Mouse (Mus musculus): ENCODE data around the gene Kiss1r. TPM values are rescaled to one million over a fixed set of nuclear protein-coding genes. Genes with fewer than 3 reads are reported as not detected.

Kiss1r gene
- polyA plus RNA-seq, 1 experiment: 0.82 TPM

- TF ChIP-seq GATA1 (IDR thresholded peaks at IDR 0.05; ENCODE audit: low read length): no peak
Measured at GRCm38 (mm10) chr10:79943471-79943901, 26.7 kb downstream of the Kiss1r start.

DNA sequence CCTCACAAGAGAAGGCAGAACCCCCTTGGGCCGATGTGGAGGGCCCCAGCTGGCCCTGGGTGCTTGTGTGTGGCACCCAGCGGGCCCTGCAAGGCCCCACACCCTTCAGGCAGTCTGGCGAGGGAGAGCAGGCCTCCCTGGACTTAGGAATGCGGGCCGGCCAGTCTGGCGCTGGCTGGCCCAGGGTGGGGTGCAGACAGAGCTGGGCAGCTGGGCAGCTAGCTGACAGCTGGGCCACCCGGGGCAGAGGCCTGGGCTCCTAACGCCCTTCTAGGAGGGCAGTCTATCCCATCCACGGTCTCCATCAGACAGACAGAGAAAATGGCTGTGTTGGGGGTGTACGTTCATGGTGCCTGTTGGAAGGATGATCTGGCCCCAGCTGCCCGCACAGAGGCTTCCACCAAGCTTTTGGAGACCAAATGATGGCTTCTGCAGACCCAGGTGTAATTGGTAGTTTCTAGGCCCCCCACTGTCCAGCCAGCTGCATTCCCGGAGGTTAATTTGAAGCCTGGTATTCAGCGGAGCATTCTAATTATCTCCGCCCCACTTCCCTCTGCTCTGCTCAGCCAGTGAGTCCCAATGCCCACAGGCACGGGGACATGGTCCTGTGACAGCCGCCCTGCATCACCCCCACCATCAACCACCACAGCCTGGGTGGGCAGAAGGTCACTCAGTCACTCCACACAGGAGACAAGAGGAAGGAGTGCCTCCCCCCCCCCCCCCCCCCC lies 28.9 kb downstream of the Kiss1r start:
- TF ChIP-seq GATA1 (IDR thresholded peaks at IDR 0.05; ENCODE audit: low read length): no peak

DNA sequence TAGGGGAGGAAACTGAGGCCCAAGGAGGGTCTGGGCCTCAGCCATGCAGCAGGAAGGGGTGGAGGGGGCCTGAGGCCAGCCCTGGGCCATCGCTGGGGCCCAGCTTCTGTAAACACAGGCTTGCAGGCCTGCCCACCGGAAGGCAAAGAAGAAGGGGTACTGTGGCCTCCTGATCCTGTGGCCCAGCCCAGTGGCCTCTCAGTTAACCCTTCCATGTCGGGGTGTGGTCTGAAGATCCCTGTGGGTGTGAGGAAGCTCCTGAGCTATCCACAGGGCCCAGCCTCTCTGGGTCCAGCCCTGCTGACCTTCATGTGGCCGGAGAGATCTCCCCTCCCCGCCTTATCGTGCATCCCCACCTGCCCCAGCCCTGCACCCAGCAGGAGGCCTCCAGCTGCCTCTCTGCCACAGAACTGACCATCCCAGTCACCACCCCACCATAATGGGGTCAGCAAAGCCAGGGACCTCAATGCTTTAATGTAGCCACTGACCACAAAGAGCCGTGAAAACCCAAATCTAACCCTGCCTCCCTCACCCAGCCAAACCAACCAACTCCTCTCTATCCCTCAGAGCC lies 30.1 kb downstream of the Kiss1r start:
- TF ChIP-seq GATA1 (IDR thresholded peaks at IDR 0.05; ENCODE audit: low read length): no peak

- TF ChIP-seq GATA1 (IDR thresholded peaks at IDR 0.05; ENCODE audit: low read length): no peak
Measured at GRCm38 (mm10) chr10:79947502-79947901, 30.7 kb downstream of the Kiss1r start.

GRCm38 (mm10) chr10:79949873-79950272 lies 33.1 kb downstream of the Kiss1r start:
- no peak for TF ChIP-seq GATA1 (IDR thresholded peaks at IDR 0.05; ENCODE audit: low read length)

DNA sequence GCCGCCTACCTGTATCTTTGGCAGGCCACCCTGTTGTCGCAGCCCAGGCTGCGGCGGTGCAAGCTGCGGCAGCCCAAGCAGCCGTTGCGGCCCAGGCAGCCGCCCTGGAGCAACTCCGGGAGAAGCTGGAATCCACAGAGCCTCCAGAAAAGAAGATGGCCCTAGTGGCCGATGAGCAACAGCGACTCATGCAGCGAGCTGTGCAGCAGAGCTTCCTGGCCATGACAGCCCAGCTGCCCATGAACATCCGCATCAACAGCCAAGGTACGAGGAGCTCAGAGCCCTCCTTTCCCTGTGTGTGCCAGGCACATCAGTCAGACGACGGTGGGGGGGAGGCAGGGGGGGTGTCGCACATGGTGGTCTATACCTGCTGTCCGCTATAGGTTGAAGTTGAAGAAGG lies 33.9 kb downstream of the Kiss1r start:
- no peak for TF ChIP-seq GATA1 (IDR thresholded peaks at IDR 0.05; ENCODE audit: low read length)

DNA sequence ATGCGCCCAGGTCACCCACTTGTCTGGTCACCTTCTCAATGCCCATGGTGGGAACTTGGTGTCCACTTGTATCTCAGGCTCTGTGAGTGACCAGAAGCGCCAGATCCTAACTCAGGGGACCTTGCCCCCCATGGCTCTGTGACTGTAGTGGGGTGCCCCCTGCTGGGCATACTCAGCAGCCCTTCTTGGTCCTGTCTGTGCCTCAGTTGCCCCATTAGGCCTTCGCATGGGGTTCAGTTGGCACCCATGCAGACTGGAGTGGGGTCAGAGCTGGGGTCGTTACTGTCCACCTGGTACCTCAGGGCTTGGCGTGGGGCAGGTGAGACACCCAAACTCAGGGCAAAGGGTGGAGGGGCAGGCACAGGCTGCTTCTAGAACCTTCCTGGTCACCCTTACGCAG lies 37.2 kb downstream of the Kiss1r start:
- TF ChIP-seq GATA1 (IDR thresholded peaks at IDR 0.05; ENCODE audit: low read length): no peak

- TF ChIP-seq GATA1 (IDR thresholded peaks at IDR 0.05; ENCODE audit: low read length): no peak
Measured at GRCm38 (mm10) chr10:79955691-79956090, 38.9 kb downstream of the Kiss1r start.

- no peak for TF ChIP-seq GATA1 (IDR thresholded peaks at IDR 0.05; ENCODE audit: low read length)
Measured at GRCm38 (mm10) chr10:79956643-79957154, 39.9 kb downstream of the Kiss1r start.

- TF ChIP-seq GATA1 (IDR thresholded peaks at IDR 0.05; ENCODE audit: low read length): no peak
Measured at GRCm38 (mm10) chr10:79958140-79958816, 41.5 kb downstream of the Kiss1r start.

- no peak for TF ChIP-seq GATA1 (IDR thresholded peaks at IDR 0.05; ENCODE audit: low read length)
Measured at GRCm38 (mm10) chr10:79959847-79960601, 43.3 kb downstream of the Kiss1r start, which contains the start of gene Wdr18. Gene Wdr18, plus strand, starts transcription at chr10:79960152.

- TF ChIP-seq GATA1 (IDR thresholded peaks at IDR 0.05; ENCODE audit: low read length): no peak
Measured at GRCm38 (mm10) chr10:79960671-79961294, 44.0 kb downstream of the Kiss1r start.

DNA sequence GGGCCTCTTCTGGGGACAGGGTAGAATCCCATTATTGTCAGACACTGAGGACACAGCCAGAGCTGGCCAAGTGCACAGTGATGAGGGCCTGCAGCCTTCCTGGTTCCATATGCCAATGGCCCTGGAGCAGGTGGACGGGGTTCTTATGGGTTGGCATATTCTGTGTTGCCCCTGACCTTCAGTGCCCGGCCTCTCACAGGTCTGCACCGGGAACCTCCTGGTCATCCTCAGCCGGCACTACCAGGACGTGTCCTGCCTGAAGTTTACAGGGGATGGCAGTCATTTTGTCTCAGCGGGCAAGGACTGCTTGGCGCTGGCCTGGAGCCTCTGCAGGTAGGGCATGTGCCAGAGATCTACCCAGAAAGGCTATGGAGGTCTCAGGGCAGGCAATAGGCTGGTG lies 48.0 kb downstream of the Kiss1r start:
- no peak for TF ChIP-seq GATA1 (IDR thresholded peaks at IDR 0.05; ENCODE audit: low read length)

DNA sequence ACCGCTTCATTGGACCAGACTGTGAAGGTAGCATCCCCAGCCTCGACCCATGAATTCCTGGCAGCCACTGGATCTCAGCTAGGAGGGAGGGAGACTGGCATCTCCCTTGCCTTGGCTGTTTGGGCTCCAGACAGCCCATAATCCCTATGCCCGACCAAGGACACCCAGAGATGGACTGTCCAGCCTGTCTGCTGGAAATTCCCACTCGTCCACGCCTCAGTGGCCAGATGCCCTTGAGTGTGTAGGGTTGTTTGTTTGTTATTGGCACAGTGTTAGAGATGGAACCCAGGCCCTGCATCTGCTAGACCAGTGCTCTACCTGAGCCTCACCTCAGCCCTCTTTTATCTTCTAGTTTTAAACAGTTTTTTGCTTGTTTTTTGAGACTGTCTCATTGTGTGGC lies 48.6 kb downstream of the Kiss1r start:
- TF ChIP-seq GATA1 (IDR thresholded peaks at IDR 0.05; ENCODE audit: low read length): no peak

- no peak for TF ChIP-seq GATA1 (IDR thresholded peaks at IDR 0.05; ENCODE audit: low read length)
Measured at GRCm38 (mm10) chr10:79966886-79967400, 50.2 kb downstream of the Kiss1r start.
